Mouse (Mus musculus): ENCODE measurements around the gene Fbxl21. TPM values are rescaled to one million over a fixed set of nuclear protein-coding genes. Genes with fewer than 3 reads are reported as not detected.
A peak's percentile ranks its signal among the peaks of the same experiment; 100 is the strongest.

Fbxl21 gene
- polyA plus RNA-seq, 1 experiment from 2014 or later = 4.2 TPM

DNA sequence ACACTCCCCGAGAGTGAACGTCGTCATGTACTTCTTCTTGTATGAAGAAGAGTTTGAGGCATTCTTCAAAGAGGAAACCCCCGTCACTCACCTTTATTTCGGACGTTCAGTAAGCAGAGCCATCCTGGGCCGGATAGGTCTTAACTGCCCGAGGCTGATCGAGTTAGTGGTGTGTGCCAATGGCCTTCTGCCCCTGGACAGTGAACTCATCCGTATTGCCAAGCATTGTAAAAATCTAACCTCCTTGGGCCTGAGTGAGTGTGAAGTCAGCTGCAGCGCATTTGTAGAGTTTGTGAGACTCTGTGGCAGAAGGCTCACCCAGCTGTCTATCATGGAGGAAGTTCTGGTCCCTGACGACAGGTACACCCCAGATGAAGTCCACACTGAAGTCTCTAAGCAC, 14.8 kb downstream of the Fbxl21 start:
- no peak overlapping the region for H3K27ac ChIP-seq (replicated peaks)
- no peak overlapping the region for H3K4me3 ChIP-seq
- no peaks in the 10 kb centered on the region for H3K27me3 ChIP-seq
- H3K9me3 ChIP-seq = peaks cover 12% of the 10 kb centered on the region; the same call in 1 of the 2 replicates
- no peak for ATAC-seq (ENCODE audit: low read depth)
- H3K36me3 ChIP-seq = 0 out of 2 replicates have a peak, but pooled peaks cover 7% of the 10 kb centered on the region
- 87% methylated on average over 12 of the region's 12 CpGs for WGBS
- no peak overlapping the region for H3K4me2 ChIP-seq
- H3K9ac ChIP-seq = no peak overlapping the region
- H3K4me1 ChIP-seq (replicated peaks) = no peaks in the 10 kb centered on the region

DNA sequence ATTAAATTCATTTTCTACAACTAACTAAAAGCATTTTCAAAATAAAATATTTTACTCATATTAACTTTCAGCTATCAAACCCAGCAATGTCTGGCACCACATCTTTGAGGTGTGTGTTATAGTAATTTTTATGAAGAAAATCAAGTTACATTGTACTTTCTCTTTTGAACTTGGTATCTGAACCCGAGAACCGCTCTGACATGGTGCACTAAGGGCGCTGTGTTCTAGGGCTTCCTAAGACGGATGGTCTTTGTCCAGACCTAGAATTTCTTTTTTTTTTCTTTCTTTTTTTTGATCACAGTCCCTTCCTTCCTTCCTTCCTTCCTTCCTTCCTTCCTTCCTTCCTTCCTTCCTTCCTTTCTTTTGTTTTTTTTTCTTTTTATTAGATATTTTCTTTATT, 17.6 kb downstream of the Fbxl21 start:
- H3K36me3 ChIP-seq = no peaks in the 10 kb centered on the region
- no peak overlapping the region for H3K27ac ChIP-seq (replicated peaks)
- peaks cover 2% of the 10 kb centered on the region; the same call in 1 of the 2 replicates for H3K9me3 ChIP-seq
- no peak overlapping the region for H3K4me2 ChIP-seq
- H3K4me1 ChIP-seq (replicated peaks) = no peaks in the 10 kb centered on the region; the same call in 1 of the 2 replicates
- no peaks in the 10 kb centered on the region for H3K27me3 ChIP-seq
- no peak overlapping the region for H3K4me3 ChIP-seq
- no peak overlapping the region for H3K9ac ChIP-seq
- 94% methylated on average over 4 of the region's 4 CpGs for WGBS
- no peak for ATAC-seq (ENCODE audit: low read depth)

DNA sequence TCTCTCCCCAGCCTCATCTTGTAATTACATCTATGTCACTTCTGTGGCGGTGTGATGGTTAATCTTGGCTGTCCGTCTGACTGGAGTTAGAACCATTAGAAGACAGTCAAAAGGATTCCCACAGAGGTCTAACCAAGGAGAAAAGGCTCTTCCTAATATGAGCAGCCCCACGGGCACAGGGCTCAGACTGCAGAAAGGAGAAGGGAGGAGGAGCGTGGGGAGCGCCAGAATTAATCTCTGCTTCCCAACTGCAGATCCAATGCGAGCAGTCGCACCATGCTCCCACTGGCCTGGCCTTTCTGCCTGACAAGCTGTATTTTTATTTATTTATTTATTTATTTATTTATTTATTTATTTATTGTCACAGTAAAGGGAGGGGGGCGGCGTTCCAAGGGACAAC, 21.5 kb downstream of the Fbxl21 start:
- Histone ChIP-seq H3K4me3 (no peak overlapping the region), H3K27me3 (no peaks in the 10 kb centered on the region), H3K27ac (replicated peaks) (no peak overlapping the region), H3K9me3 (no peaks in the 10 kb centered on the region), H3K4me1 (replicated peaks) (no peaks in the 10 kb centered on the region; the same call in 1 of the 2 replicates), H3K4me2 (no peak overlapping the region), H3K9ac (no peak overlapping the region), H3K36me3 (no peaks in the 10 kb centered on the region)
- ATAC-seq (ENCODE audit: low read depth) = no peak
- WGBS = 63% methylated on average over 9 of the region's 9 CpGs

DNA sequence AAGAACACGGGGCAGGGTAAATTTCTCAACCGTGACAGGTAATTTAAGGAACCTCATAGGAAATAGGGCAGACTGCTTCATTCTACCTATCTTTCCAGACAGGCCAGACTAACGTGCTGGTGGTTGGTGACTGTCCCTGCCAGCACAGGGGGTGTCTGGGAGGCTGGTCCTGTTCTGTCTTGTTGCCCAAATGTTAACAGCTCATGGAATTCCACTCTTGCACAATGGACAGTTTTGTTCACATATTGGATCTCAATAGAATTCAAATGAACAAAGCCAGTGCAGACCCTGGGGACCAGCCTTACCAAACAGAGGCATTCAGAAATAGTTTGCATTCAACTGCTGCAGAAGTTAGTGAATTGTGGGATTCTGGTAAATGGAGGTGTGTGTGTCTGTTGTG, 22.7 kb downstream of the Fbxl21 start:
- H3K27ac ChIP-seq (replicated peaks) = no peak overlapping the region
- no peak for ATAC-seq (ENCODE audit: low read depth)
- no peaks in the 10 kb centered on the region for H3K9me3 ChIP-seq
- H3K4me2 ChIP-seq = no peak overlapping the region
- no peak overlapping the region for H3K4me3 ChIP-seq
- no peaks in the 10 kb centered on the region for H3K36me3 ChIP-seq
- no peak overlapping the region for H3K9ac ChIP-seq
- H3K4me1 ChIP-seq (replicated peaks) = no peaks in the 10 kb centered on the region; the same call in 1 of the 2 replicates
- no peaks in the 10 kb centered on the region for H3K27me3 ChIP-seq
- WGBS = 51% methylated on average over 3 of the region's 3 CpGs

DNA sequence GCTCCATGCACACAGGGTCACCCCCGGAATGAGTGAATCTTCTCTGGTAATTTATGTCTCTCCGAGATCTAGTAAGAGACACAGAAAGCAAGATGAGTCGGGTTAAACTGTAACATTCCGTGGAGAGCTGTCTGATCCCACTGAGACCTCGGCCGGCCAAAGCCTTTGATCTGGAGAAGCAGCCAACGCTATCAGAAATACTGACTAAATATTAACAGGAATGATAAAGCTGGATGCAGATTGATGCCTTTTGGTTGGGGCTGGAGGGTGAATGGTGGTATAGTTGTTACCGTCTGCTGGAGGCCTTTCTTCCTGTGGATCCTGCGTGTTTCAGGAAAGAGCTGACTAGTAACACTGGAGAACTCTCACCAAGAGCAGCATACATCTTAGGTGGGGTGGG, 26.1 kb downstream of the Fbxl21 start, which contains the start of gene Lect2:
Lect2 (minus strand) TSS at position 102 of the 400 bp plus-strand sequence.
- no peak within 1 kb of the TSS for H3K27ac ChIP-seq (replicated peaks)
- no peaks in the 10 kb centered on the region; the same call in 1 of the 2 replicates for H3K4me1 ChIP-seq (replicated peaks)
- no peaks in the 10 kb centered on the region for H3K36me3 ChIP-seq
- no peaks in the 10 kb centered on the region for H3K27me3 ChIP-seq
- H3K4me2 ChIP-seq = no peak within 1 kb of the TSS
- 57% methylated on average over 9 of the region's 9 CpGs for WGBS
- ATAC-seq (ENCODE audit: low read depth) = no peak
- H3K9me3 ChIP-seq = no peaks in the 10 kb centered on the region
- no peak within 1 kb of the TSS for H3K9ac ChIP-seq
- H3K4me3 ChIP-seq = no peak within 1 kb of the TSS

DNA sequence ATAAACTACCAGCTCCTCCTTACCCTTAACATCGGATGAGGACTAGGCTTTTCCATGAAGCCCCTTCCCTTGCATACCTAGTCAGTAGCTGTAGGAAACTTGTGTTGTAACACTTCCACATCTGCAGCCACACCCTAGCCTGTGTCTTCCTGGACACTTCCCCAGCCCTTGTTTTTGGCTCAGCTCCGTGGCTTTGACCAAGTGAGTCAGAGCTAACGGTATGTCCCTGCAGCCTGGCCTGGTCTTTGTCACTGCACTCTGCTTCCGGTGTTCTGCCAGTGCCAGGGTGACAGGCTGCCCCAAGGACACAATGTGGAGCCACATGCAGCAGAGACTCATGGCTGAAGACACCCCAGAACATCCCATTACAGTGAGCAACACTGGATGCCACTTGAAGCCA, 27.1 kb downstream of the Fbxl21 start:
- H3K36me3 ChIP-seq = no peaks in the 10 kb centered on the region
- no peaks in the 10 kb centered on the region for H3K9me3 ChIP-seq
- no peaks in the 10 kb centered on the region; the same call in 1 of the 2 replicates for H3K4me1 ChIP-seq (replicated peaks)
- H3K4me2 ChIP-seq = no peak overlapping the region
- no peaks in the 10 kb centered on the region for H3K27me3 ChIP-seq
- no peak overlapping the region for H3K4me3 ChIP-seq
- 66% methylated on average over 4 of the region's 4 CpGs for WGBS
- no peak overlapping the region for H3K27ac ChIP-seq (replicated peaks)
- no peak for ATAC-seq (ENCODE audit: low read depth)
- H3K9ac ChIP-seq = no peak overlapping the region

DNA sequence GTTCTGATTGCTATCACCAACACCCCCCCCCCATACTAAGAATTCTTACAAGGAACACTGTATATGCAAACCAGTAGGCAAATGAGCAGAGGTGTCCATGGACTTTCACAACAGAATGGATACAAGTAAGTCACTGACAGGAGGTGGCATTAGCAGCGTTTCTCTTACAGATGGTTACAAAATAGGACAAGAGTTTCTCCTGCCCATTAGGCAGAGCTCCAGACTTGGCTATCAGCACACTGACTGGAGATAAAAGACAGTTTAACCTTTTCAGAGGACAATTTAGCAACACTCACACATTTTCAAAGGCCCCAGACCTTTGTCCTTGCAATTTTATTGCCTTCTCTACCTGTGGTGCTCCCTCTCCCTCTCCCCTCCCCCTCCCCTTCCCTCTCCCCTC, 28.3 kb downstream of the Fbxl21 start:
- ATAC-seq (ENCODE audit: low read depth) = no peak
- H3K4me1 ChIP-seq (replicated peaks) = no peaks in the 10 kb centered on the region
- H3K9ac ChIP-seq = no peak overlapping the region
- no peaks in the 10 kb centered on the region for H3K36me3 ChIP-seq
- no peak overlapping the region for H3K27ac ChIP-seq (replicated peaks)
- no peak overlapping the region for H3K4me2 ChIP-seq
- H3K27me3 ChIP-seq = no peaks in the 10 kb centered on the region
- H3K4me3 ChIP-seq = no peak overlapping the region
- 3% methylated on average over 1 of the region's 1 CpGs for WGBS
- no peaks in the 10 kb centered on the region for H3K9me3 ChIP-seq

DNA sequence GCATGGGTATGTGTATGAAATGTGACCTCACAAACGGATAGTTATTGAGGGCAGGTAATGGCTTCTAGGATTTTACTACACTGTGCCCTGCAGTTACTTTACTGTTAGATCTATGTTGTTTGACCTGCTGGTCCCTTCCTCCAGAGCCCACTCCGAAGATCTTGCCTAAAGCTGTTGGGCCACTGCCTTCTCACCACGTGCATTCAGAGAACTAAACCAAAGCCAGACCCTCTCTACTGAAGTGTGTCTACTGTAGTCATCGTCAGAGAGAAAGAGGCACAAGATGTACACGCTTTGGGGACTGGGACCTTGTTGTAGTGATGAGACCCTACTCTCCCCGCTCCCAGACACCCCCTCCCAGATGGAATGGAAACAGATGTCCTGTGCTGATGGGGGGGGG, 29.4 kb downstream of the Fbxl21 start:
- WGBS = 85% methylated on average over 6 of the region's 6 CpGs
- H3K27ac ChIP-seq (replicated peaks) = no peak overlapping the region
- H3K4me3 ChIP-seq = no peak overlapping the region
- no peak for ATAC-seq (ENCODE audit: low read depth)
- no peak overlapping the region for H3K9ac ChIP-seq
- H3K4me2 ChIP-seq = no peak overlapping the region
- no peaks in the 10 kb centered on the region for H3K27me3 ChIP-seq
- H3K4me1 ChIP-seq (replicated peaks) = no peaks in the 10 kb centered on the region
- no peaks in the 10 kb centered on the region for H3K36me3 ChIP-seq
- no peaks in the 10 kb centered on the region for H3K9me3 ChIP-seq

DNA sequence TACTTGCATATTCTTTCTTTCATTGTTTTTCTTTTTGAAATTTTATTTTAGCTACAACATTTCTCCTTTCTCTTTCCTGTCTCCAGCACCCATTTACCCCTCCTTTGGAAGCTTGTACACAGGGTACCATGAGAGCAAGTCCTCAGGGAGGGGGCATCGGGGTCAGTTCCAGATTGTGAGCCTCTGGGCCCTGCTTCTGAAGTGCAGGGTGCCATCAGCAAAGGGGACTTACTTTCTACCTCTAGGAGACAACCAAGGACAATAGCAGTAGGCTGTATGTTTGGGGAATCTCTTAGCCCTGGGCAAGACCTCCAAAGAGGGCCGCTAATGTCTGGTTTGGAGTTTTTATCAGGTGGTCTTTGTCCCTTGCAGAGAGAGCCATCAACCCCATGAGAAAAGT, 31.7 kb downstream of the Fbxl21 start:
- no peaks in the 10 kb centered on the region for H3K36me3 ChIP-seq

DNA sequence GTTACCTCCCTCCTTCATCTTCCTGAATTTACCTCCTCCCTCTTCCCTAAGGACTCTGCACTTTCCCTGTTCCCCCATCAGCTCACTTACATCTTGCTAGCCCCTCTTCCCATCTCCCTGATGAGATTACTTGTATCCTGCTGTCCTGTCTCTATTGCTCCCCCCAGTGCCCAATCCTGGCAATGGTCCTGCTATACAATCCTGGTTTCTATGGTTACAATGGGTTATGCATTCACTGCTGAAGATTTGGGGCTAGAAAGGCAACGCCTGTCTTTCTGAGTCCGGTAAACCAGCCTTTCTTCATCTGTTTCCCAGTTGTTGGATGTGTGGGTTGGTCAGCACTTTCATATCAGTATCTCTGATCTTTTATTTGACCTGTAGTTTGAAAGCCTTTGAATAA, 32.1 kb downstream of the Fbxl21 start:
- peak; percentile 65; the same call in 1 of the 2 replicates for ATAC-seq (ENCODE audit: low read depth)
- Histone ChIP-seq H3K27me3 (no peaks in the 10 kb centered on the region), H3K4me2 (no peak overlapping the region), H3K4me1 (replicated peaks) (no peaks in the 10 kb centered on the region), H3K9ac (no peak overlapping the region), H3K36me3 (no peaks in the 10 kb centered on the region), H3K4me3 (no peak overlapping the region), H3K27ac (replicated peaks) (no peak overlapping the region), H3K9me3 (no peaks in the 10 kb centered on the region)
- WGBS = 1% methylated on average over 2 of the region's 2 CpGs

More for the DNA sequence above, 31.7 kb downstream of the Fbxl21 start:
- Histone ChIP-seq H3K4me1 (replicated peaks) (no peaks in the 10 kb centered on the region), H3K27ac (replicated peaks) (no peak overlapping the region), H3K4me2 (no peak overlapping the region), H3K9ac (no peak overlapping the region), H3K27me3 (no peaks in the 10 kb centered on the region), H3K9me3 (no peaks in the 10 kb centered on the region), H3K4me3 (no peak overlapping the region)
- no peak for ATAC-seq (ENCODE audit: low read depth)
- WGBS = 56% methylated on average over 2 of the region's 2 CpGs

DNA sequence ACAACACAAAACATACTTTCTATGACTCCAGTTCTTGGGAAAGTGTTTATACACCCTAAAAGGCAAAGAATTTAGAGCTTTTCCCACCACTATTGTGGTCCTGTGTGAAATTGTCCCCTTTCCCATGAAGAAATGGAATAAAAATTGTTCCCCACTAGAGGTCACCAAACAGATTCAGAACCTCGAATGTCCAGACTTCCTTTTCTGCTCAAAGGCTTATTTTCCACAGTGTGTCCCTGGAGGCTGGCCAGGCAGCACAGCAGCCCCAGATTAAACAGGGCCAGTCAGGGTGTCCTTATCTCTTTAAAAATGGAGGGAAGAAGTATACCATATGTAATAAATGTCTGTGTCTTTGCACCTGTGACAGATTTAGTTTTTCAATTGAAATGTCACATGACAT, 33.7 kb downstream of the Fbxl21 start:
- H3K9ac ChIP-seq = no peak overlapping the region
- no peaks in the 10 kb centered on the region for H3K27me3 ChIP-seq
- no peaks in the 10 kb centered on the region for H3K4me1 ChIP-seq (replicated peaks)
- H3K36me3 ChIP-seq = no peaks in the 10 kb centered on the region
- no peak overlapping the region for H3K4me3 ChIP-seq
- H3K9me3 ChIP-seq = no peaks in the 10 kb centered on the region
- ATAC-seq (ENCODE audit: low read depth) = no peak
- H3K27ac ChIP-seq (replicated peaks) = no peak overlapping the region
- 6% methylated on average over 1 of the region's 1 CpGs for WGBS
- H3K4me2 ChIP-seq = no peak overlapping the region

DNA sequence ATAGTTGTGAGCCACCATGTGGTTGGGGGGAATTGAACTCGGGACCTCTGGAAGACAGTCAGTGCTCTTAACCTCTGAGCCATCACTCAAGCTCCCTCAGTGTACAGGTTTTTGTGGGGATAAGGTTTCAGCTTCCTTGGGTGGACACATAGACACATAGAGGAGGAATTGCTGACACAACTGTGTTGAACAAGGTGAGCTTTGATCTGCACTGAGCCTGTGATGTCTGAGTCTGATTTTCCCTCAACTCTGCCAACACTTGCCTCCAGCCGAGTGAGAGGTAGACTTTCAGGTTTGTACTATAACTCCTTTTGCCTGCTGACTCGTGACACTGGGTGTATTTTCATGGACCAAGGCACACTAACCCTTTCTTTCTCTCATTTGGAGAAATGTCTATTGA, 34.4 kb downstream of the Fbxl21 start:
- Histone ChIP-seq H3K9ac (no peak overlapping the region), H3K27ac (replicated peaks) (no peak overlapping the region), H3K4me1 (replicated peaks) (no peaks in the 10 kb centered on the region), H3K9me3 (no peaks in the 10 kb centered on the region), H3K4me3 (no peak overlapping the region), H3K36me3 (no peaks in the 10 kb centered on the region), H3K4me2 (no peak overlapping the region), H3K27me3 (no peaks in the 10 kb centered on the region)
- ATAC-seq (ENCODE audit: low read depth) = no peak
- WGBS = 81% methylated on average over 3 of the region's 3 CpGs

DNA sequence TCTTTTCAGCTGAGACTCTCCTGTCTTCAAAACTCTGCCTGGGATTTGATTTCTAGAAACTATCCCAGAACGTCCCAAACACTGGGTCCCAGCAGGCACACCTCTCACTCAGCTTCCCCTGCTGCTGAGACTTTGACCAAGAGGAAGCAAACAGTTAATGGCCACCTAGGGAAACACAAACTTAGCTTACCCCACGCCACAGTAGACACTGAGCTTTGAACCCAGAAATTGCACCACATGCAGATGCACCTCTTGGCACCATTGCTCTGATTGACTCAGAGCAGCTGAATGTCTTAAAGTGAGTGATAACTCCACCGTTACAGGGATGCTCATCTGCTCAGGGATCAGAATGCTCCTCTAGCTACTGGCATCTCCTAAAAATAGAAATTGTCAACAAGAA, 36.5 kb downstream of the Fbxl21 start:
- H3K4me2 ChIP-seq = no peak overlapping the region
- no peaks in the 10 kb centered on the region for H3K9me3 ChIP-seq
- H3K4me1 ChIP-seq (replicated peaks) = no peaks in the 10 kb centered on the region
- H3K4me3 ChIP-seq = no peak overlapping the region
- H3K36me3 ChIP-seq = no peaks in the 10 kb centered on the region
- H3K9ac ChIP-seq = no peak overlapping the region
- ATAC-seq (ENCODE audit: low read depth) = no peak
- H3K27ac ChIP-seq (replicated peaks) = no peak overlapping the region
- no peaks in the 10 kb centered on the region for H3K27me3 ChIP-seq
- WGBS = 49% methylated on average over 3 of the region's 3 CpGs

All from neural tube, embryonic 13.5 days (tissue).